Mouse (Mus musculus) midbrain, embryonic 16.5 days (tissue): ENCODE measurements around the gene Tm4sf19. TPM values are rescaled to one million over a fixed set of nuclear protein-coding genes. Genes with fewer than 3 reads are reported as not detected.
"Not testable (repeated sequence)": the region's sequence is repeated elsewhere in the genome, so short reads cannot be mapped to it uniquely, and the experiment has no call there.

Experiments
- ATAC-seq: fragments of 200-750 bp; cut with Nextera tagmentation; 2 replicates; pipeline ENCODE4 v1.8.0; 2017; ENCODE audit warnings: moderate TSS enrichment
- H3K27ac ChIP-seq: fragments of 300-500 bp; sonication (generic); 2 replicates; pipeline ENCODE4 v1.5.1; 2014; ENCODE audit warnings: mild to moderate bottlenecking, low read length, mixed read lengths
- H3K27me3 ChIP-seq: fragments of 300-500 bp; sonication (generic); 2 replicates; pipeline ENCODE4 v1.6.1; 2014; ENCODE audit warnings: low read depth, low read length, mixed read lengths; ENCODE audit not compliant: control insufficient read depth, insufficient read depth
- H3K36me3 ChIP-seq: fragments of 300-500 bp; sonication (generic); 2 replicates; pipeline ENCODE4 v1.6.1; 2014; ENCODE audit warnings: mild to moderate bottlenecking, low read length, moderate library complexity, mixed read lengths; ENCODE audit not compliant: control insufficient read depth, insufficient read depth
- H3K4me1 ChIP-seq: fragments of 300-500 bp; sonication (generic); 2 replicates; pipeline ENCODE4 v1.6.1; 2014; ENCODE audit warnings: mild to moderate bottlenecking, low read length, mixed read lengths; ENCODE audit not compliant: control insufficient read depth, insufficient read depth
- H3K4me2 ChIP-seq: fragments of 300-500 bp; sonication (generic); 2 replicates; pipeline ENCODE4 v1.6.1; 2014; ENCODE audit warnings: mild to moderate bottlenecking, low read length, mixed read lengths
- H3K4me3 ChIP-seq: fragments of 300-500 bp; sonication (generic); 2 replicates; pipeline ENCODE4 v1.5.1; 2014; ENCODE audit warnings: low read depth, mild to moderate bottlenecking, low read length, moderate library complexity, mixed read lengths
- H3K9ac ChIP-seq: fragments of 300-500 bp; sonication (generic); 2 replicates; pipeline ENCODE4 v1.6.1; 2014; ENCODE audit warnings: low read depth, low read length, mixed read lengths
- H3K9me3 ChIP-seq: fragments of 300-500 bp; sonication (generic); replicated peaks from 2 replicates; pipeline ENCODE4 v1.6.1; 2014; ENCODE audit warnings: mild to moderate bottlenecking, low read length, mixed read lengths; ENCODE audit not compliant: control insufficient read depth, poor library complexity, severe bottlenecking
- WGBS: fragments of 180-500 bp; shearing (Covaris S2); extraction: QIAGEN DNeasy Blood & Tissue Kit; methylation state at CpG from one replicate; pipeline ENCODE4 v1.1.7; 2014; 5-methylcytosine and 5-hydroxymethylcytosine counted together
- polyA plus RNA-seq: library from polyadenylated mRNA; unstranded; fragments of >200 nt; fragmentation: Nextera tagmentation; extraction: Ambion mirVana; gene quantifications from 2 replicates; pipeline ENCODE4 v1.2.1, GENCODE M21; 2015

The Tm4sf19 gene
- polyA plus RNA-seq, 1 experiment from 2014 or later: not detected

GRCm38 (mm10) chr16:32434691-32435090 lies 34.4 kb downstream of the Tm4sf19 start:
- no peak overlapping the region for H3K4me2 ChIP-seq
- peaks cover 13% of the 10 kb centered on the region for H3K4me1 ChIP-seq
- H3K4me3 ChIP-seq: no peak overlapping the region
- no peak overlapping the region for H3K27ac ChIP-seq
- ATAC-seq: no peak
- H3K27me3 ChIP-seq: no peaks in the 10 kb centered on the region
- no peaks in the 10 kb centered on the region for H3K9me3 ChIP-seq
- no peak overlapping the region for H3K9ac ChIP-seq
- no peaks in the 10 kb centered on the region for H3K36me3 ChIP-seq

GRCm38 (mm10) chr16:32436657-32437056 lies 36.4 kb downstream of the Tm4sf19 start:
- Histone ChIP-seq H3K27ac (no peak overlapping the region), H3K4me1 (peaks cover 8% of the 10 kb centered on the region), H3K27me3 (no peaks in the 10 kb centered on the region), H3K4me2 (no peak overlapping the region), H3K9ac (no peak overlapping the region), H3K9me3 (no peaks in the 10 kb centered on the region), H3K36me3 (no peaks in the 10 kb centered on the region), H3K4me3 (no peak overlapping the region)
- 82% methylated on average over 1 of the region's 1 CpGs for WGBS
- no peak for ATAC-seq

- peaks cover 2% of the 10 kb centered on the region; the same call in 1 of the 2 replicates for H3K4me1 ChIP-seq
- no peak overlapping the region for H3K4me3 ChIP-seq
- no peak for ATAC-seq
- H3K27me3 ChIP-seq: no peaks in the 10 kb centered on the region
- no peaks in the 10 kb centered on the region for H3K36me3 ChIP-seq
- no peak overlapping the region for H3K27ac ChIP-seq
- WGBS: 97% methylated on average over 1 of the region's 1 CpGs
- no peaks in the 10 kb centered on the region for H3K9me3 ChIP-seq
- H3K4me2 ChIP-seq: no peak overlapping the region
- H3K9ac ChIP-seq: no peak overlapping the region
These were observed 37.0 kb downstream of the Tm4sf19 start for GRCm38 (mm10) chr16:32437266-32437665.

- H3K4me2 ChIP-seq: no peak overlapping the region
- no peaks in the 10 kb centered on the region for H3K4me1 ChIP-seq
- WGBS: 85% methylated on average over 3 of the region's 3 CpGs
- no peak overlapping the region for H3K27ac ChIP-seq
- H3K4me3 ChIP-seq: no peak overlapping the region
- H3K27me3 ChIP-seq: no peaks in the 10 kb centered on the region
- no peaks in the 10 kb centered on the region for H3K36me3 ChIP-seq
- H3K9me3 ChIP-seq: no peaks in the 10 kb centered on the region
- no peak overlapping the region for H3K9ac ChIP-seq
- ATAC-seq: no peak
These were observed 41.1 kb downstream of the Tm4sf19 start for GRCm38 (mm10) chr16:32441432-32441831.

- 93% methylated on average over 3 of the region's 3 CpGs for WGBS
- H3K4me3 ChIP-seq, H3K27ac ChIP-seq, H3K9me3 ChIP-seq, ATAC-seq, H3K4me2 ChIP-seq, H3K9ac ChIP-seq, H3K36me3 ChIP-seq, H3K4me1 ChIP-seq, H3K27me3 ChIP-seq: not testable (repeated sequence)
These were observed 44.3 kb downstream of the Tm4sf19 start for GRCm38 (mm10) chr16:32444615-32445014.

GRCm38 (mm10) chr16:32445558-32445957 lies 45.3 kb downstream of the Tm4sf19 start:
- H3K27me3 ChIP-seq: no peaks in the 10 kb centered on the region
- no peak overlapping the region for H3K27ac ChIP-seq
- no peaks in the 10 kb centered on the region for H3K9me3 ChIP-seq
- H3K36me3 ChIP-seq: no peaks in the 10 kb centered on the region
- no peak overlapping the region for H3K4me3 ChIP-seq
- 96% methylated on average over 1 of the region's 1 CpGs for WGBS
- H3K9ac ChIP-seq: no peak overlapping the region
- H3K4me2 ChIP-seq: no peak overlapping the region
- ATAC-seq: no peak
- H3K4me1 ChIP-seq: no peaks in the 10 kb centered on the region

GRCm38 (mm10) chr16:32446563-32447138 lies 46.3 kb downstream of the Tm4sf19 start:
- H3K4me3 ChIP-seq: no peak overlapping the region
- no peak for ATAC-seq
- WGBS: 89% methylated on average over 2 of the region's 2 CpGs
- H3K9me3 ChIP-seq: no peaks in the 10 kb centered on the region
- no peak overlapping the region for H3K27ac ChIP-seq
- H3K4me2 ChIP-seq: no peak overlapping the region
- peaks cover 1% of the 10 kb centered on the region; the same call in 1 of the 2 replicates for H3K36me3 ChIP-seq
- no peaks in the 10 kb centered on the region for H3K4me1 ChIP-seq
- H3K27me3 ChIP-seq: no peaks in the 10 kb centered on the region
- H3K9ac ChIP-seq: no peak overlapping the region

- Histone ChIP-seq H3K36me3 (peaks cover 13% of the 10 kb centered on the region), H3K27me3 (no peaks in the 10 kb centered on the region), H3K4me2 (no peak overlapping the region), H3K4me1 (no peaks in the 10 kb centered on the region), H3K9me3 (no peaks in the 10 kb centered on the region), H3K9ac (no peak overlapping the region), H3K4me3 (no peak overlapping the region), H3K27ac (no peak overlapping the region)
- no peak for ATAC-seq
- 91% methylated on average over 3 of the region's 3 CpGs for WGBS
These were observed 49.4 kb downstream of the Tm4sf19 start for GRCm38 (mm10) chr16:32449665-32450064.

- Histone ChIP-seq H3K36me3 (peaks cover 14% of the 10 kb centered on the region), H3K27me3 (no peaks in the 10 kb centered on the region), H3K9me3 (no peaks in the 10 kb centered on the region), H3K4me2 (no peak overlapping the region), H3K4me1 (no peaks in the 10 kb centered on the region), H3K27ac (no peak overlapping the region), H3K4me3 (no peak overlapping the region), H3K9ac (no peak overlapping the region)
- WGBS: 92% methylated on average over 2 of the region's 2 CpGs
- no peak for ATAC-seq
These were observed 49.8 kb downstream of the Tm4sf19 start for GRCm38 (mm10) chr16:32450133-32450532.
